Mouse (Mus musculus): Measurements from ENCODE around the gene Cep162.

GRCm38 (mm10) chr9:87145180-87145579 lies 110.2 kb downstream of the Cep162 start:
- no peak for TF ChIP-seq POLR2A (IDR thresholded peaks at IDR 0.05; ENCODE audit: extremely low read depth, insufficient read depth, low read length)
- TF ChIP-seq CTCF (IDR thresholded peaks at IDR 0.05; ENCODE audit: extremely low read depth, insufficient read depth, low read length): no peak
